Mouse (Mus musculus): Measurements from ENCODE around the gene N6amt1. TPM values are rescaled to one million over a fixed set of nuclear protein-coding genes. Genes with fewer than 3 reads are reported as not detected.

Gene N6amt1
- 19.3 and 19.8 TPM in 2 replicates for polyA plus RNA-seq (2016; fragmentation: Nextera tagmentation; extraction: Ambion mirVana)

DNA sequence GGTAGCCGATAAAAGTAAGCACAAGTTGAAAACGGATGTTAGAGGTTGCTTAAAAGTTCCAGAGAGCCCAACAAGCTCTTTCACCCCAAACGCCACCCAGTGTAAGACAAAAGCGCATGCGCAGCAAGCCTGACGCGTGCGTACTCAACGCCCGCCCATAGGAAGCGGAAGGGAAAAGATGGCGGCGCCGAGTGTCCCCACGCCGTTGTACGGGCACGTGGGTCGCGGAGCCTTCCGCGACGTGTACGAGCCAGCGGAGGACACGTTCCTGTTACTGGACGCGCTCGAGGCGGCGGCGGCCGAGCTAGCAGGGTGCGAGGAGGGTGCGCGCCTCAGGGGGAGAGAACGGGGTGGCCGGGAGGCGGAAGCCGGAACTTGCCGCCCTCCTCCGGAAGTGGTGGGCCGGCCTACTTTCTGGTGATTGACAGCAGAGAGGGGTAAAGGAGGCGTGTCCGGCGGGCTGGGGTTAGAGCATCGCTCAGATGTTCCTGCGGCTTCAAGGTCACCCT, at the start of gene N6amt1:
TSS of gene N6amt1 (plus strand) at position 111 of the 509 bp plus-strand sequence.
- H3K4me2 ChIP-seq (replicated peaks) = peak within 1 kb of the TSS; percentile 55
- peak within 1 kb of the TSS; percentile 58 for H3K4me3 ChIP-seq
- ATAC-seq (ENCODE audit: low FRiP score, low read depth) = peak; percentile 99
- peaks cover 21% of the 10 kb centered on the region for H3K36me3 ChIP-seq
- H3K27ac ChIP-seq (replicated peaks) = peak within 1 kb of the TSS; percentile 83
- H3K9ac ChIP-seq (replicated peaks) = peak within 1 kb of the TSS; percentile 58; the same call in 1 of the 2 replicates
- H3K27me3 ChIP-seq = peaks cover 5% of the 10 kb centered on the region; the same call in 1 of the 2 replicates
- WGBS = under 1% methylated on average over 47 of the region's 48 CpGs
- H3K9me3 ChIP-seq = no peaks in the 10 kb centered on the region
- 0 out of 2 replicates have a peak, but pooled peaks cover 2% of the 10 kb centered on the region for H3K4me1 ChIP-seq

DNA sequence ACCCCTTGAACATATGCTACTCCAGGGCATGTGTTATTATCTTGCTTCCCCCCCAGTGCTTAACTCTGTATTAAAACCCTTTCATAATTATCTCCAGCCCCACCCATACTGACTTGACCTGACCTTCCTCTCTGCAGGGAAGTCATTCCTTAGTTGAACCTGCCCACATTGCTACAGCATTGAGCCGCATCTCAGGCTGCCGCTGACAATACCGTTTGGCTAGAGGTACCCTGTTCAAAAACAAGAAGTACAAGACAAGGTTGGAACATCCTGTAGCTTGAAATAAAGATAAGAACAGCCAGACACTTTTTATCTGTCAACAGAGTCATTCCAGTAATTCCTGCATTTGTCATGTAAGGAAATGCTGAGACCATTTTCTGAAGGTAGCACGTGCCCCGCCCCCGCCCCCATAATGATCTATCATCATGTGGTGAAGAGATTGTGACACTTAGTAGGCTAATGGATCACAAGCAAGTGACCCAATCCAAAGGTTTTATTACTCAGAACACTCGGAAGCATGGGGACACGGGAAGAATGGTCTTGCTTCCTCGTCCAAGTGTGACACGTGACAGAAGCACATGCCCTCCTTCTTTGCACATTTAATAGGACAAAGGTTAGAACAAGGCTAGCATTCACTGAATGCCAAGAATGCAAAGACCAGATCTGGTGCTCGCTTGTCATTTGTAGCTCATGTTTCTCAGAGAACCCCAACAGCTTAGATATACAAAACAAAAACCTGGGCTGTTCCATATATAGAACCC, 48.6 kb upstream of the N6amt1 start:
- ATAC-seq (ENCODE audit: low FRiP score, low read depth) = no peak
- Histone ChIP-seq H3K27me3 (no peaks in the 10 kb centered on the region), H3K36me3 (no peaks in the 10 kb centered on the region), H3K9ac (replicated peaks) (no peak overlapping the region), H3K9me3 (no peaks in the 10 kb centered on the region), H3K4me3 (no peak overlapping the region), H3K4me1 (no peaks in the 10 kb centered on the region), H3K4me2 (replicated peaks) (no peak overlapping the region), H3K27ac (replicated peaks) (no peak overlapping the region)
- 86% methylated on average over 11 of the region's 11 CpGs for WGBS

DNA sequence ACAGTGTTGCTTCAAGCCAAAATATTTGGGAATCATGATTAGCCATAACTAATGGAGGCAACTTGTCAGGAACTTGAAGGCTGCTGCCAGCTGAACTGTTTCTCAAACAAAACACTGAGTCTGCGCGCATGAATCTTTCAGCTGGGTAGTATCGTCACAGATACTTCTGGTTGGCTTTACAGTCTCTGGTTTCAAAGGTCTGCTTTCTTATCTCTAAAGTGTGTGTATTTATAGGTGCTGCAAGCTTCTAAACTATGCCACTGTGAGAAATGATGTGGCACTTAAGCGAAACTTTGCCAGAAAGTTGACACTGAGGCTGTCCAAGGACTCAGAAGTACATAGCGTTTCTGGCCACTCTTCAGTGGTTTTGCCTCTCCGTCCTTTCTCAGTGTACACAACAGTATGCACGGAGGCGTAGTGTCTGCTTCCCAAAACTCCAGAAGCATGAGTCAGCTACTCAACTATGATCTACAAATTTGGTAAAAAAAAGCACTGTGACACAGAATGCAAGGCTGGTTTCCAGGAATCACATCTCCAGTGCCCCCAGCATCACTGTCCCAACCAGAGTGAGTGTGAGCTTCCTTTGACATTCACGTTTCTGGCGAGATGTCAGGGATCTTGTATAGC, 46.8 kb upstream of the N6amt1 start:
- Histone ChIP-seq H3K9me3 (no peaks in the 10 kb centered on the region), H3K27me3 (no peaks in the 10 kb centered on the region), H3K36me3 (no peaks in the 10 kb centered on the region), H3K27ac (replicated peaks) (no peak overlapping the region), H3K4me3 (no peak overlapping the region), H3K4me1 (no peaks in the 10 kb centered on the region), H3K4me2 (replicated peaks) (no peak overlapping the region), H3K9ac (replicated peaks) (no peak overlapping the region)
- WGBS = 85% methylated on average over 10 of the region's 10 CpGs
- ATAC-seq (ENCODE audit: low FRiP score, low read depth) = no peak

DNA sequence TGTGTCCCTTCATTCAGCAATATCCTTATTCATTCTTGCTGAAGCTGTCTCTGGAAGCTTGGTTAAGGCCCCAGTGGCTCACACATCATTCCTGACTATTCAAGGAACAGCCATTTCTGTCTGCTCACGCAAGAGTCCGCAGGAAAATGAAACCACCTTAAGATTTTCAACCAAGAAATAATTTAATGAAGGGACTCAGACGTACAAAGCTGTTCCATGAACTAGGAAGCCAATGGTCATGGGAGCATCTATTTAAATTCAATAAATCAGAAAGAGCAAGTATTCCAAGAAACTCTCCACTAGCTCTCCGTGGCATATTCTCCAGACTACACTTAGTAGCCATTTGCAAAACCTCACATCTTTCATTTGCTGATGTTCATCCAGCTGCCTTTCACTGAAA, 43.3 kb upstream of the N6amt1 start:
- no peaks in the 10 kb centered on the region for H3K4me1 ChIP-seq
- no peaks in the 10 kb centered on the region for H3K36me3 ChIP-seq
- 93% methylated on average over 4 of the region's 4 CpGs for WGBS
- H3K27me3 ChIP-seq = no peaks in the 10 kb centered on the region
- H3K9ac ChIP-seq (replicated peaks) = no peak overlapping the region
- H3K9me3 ChIP-seq = no peaks in the 10 kb centered on the region
- no peak for ATAC-seq (ENCODE audit: low FRiP score, low read depth)
- no peak overlapping the region for H3K4me3 ChIP-seq
- no peak overlapping the region for H3K27ac ChIP-seq (replicated peaks)
- no peak overlapping the region for H3K4me2 ChIP-seq (replicated peaks)

DNA sequence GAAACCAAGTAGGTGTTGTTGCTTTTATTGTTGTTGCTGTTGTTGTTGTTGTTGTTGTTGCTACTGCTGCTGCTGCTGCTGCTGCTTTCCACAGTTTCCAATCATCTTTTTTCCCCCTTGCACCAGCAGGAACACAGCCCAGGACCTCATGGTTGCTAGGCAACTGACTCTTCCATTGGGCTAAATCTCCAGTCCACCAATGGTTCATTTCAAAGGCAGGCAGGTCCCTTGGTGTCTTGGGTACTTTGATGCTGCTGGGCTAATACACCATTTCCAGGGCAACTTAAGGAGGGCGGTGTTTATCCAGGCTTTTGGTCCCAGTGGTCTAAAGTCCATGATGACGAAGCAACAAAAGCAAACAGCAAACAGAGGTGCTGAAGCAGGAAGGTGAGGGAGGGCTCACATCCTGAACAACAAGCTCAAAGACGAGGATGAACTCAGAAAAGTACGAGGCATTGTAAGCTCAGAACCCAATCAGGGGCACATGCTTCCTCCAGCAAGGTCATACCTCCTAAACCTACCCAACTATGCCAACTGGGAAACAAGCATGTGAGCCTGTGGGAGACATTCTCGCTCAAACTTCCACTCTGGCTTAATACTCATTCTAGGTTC, 35.7 kb upstream of the N6amt1 start:
- Histone ChIP-seq H3K9ac (replicated peaks) (no peak overlapping the region), H3K36me3 (no peaks in the 10 kb centered on the region), H3K4me3 (no peak overlapping the region), H3K27me3 (0 out of 2 replicates have a peak, but pooled peaks cover 3% of the 10 kb centered on the region), H3K27ac (replicated peaks) (peak overlapping the region; percentile 39; the same call in 1 of the 2 replicates), H3K9me3 (no peaks in the 10 kb centered on the region), H3K4me2 (replicated peaks) (peak overlapping the region; percentile 3; the same call in 1 of the 2 replicates), H3K4me1 (peaks cover 15% of the 10 kb centered on the region)
- 41% methylated on average over 5 of the region's 5 CpGs for WGBS
- ATAC-seq (ENCODE audit: low FRiP score, low read depth) = peak; percentile 81

DNA sequence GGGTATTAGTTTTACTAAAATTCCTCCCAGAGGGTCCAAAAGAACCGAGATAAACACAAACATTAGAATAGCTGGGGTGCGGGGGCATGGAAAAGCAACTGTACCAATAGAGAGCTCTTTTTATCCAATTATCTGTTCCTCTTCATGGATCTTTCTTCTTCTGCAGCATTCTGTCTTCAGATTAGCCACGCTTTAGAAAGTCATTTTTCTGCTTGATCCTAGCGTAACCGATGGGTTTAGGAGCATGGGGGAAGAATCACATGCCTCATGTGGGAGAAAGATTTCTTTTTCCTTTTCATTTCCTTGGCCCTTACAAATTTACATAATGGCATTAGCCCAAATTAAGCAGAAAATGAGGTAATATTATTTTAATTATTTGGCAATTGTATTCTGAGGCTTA, 35.0 kb upstream of the N6amt1 start:
- Histone ChIP-seq H3K27me3 (0 out of 2 replicates have a peak, but pooled peaks cover 3% of the 10 kb centered on the region), H3K36me3 (no peaks in the 10 kb centered on the region), H3K27ac (replicated peaks) (peak overlapping the region; percentile 39; the same call in 1 of the 2 replicates), H3K9me3 (no peaks in the 10 kb centered on the region), H3K4me1 (peaks cover 15% of the 10 kb centered on the region), H3K9ac (replicated peaks) (no peak overlapping the region), H3K4me2 (replicated peaks) (peak overlapping the region; percentile 3; the same call in 1 of the 2 replicates), H3K4me3 (no peak overlapping the region)
- ATAC-seq (ENCODE audit: low FRiP score, low read depth) = peak; percentile 78
- WGBS = 44% methylated on average over 5 of the region's 5 CpGs

DNA sequence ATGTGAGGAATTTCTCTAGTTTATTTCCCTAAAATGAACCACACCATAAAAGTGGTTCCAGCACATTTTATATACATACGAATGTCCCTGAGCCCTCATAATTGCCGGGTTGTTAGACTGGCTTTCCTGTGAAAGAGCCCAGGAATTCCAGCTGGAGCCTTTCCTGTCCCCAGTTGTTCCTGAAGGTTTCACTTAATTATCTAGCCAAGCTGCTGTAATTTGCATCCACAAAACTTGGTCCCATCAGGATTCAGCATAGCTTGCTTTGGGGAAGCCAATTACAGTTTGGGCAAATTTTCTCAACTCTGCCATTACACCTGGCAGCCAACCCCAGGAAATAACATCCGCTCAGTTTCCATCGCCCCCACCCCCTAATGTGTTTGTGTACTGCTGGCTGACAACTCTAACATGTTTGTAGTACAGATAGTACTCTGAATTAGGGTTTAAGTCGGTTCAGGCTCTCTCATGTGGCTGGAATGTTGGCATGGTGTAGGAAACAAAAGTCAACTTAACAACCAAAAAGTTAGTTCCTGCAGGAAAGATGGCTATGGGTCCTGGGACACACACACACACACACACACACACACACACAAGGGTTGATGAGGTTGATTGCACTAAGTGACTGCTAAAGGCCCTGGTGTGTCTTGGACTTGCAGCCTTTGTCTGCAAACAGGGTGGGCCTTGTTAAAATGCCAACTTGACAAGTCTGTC, 34.3 kb upstream of the N6amt1 start:
- Histone ChIP-seq H3K36me3 (no peaks in the 10 kb centered on the region), H3K27ac (replicated peaks) (no peak overlapping the region), H3K4me3 (no peak overlapping the region), H3K27me3 (0 out of 2 replicates have a peak, but pooled peaks cover 3% of the 10 kb centered on the region), H3K9me3 (no peaks in the 10 kb centered on the region), H3K4me2 (replicated peaks) (no peak overlapping the region), H3K9ac (replicated peaks) (no peak overlapping the region), H3K4me1 (peaks cover 15% of the 10 kb centered on the region)
- 57% methylated on average over 5 of the region's 5 CpGs for WGBS
- no peak; the same call in 1 of the 2 replicates for ATAC-seq (ENCODE audit: low FRiP score, low read depth)

- ATAC-seq (ENCODE audit: low FRiP score, low read depth) = no peak
- H3K36me3 ChIP-seq = no peaks in the 10 kb centered on the region
- H3K4me3 ChIP-seq = no peak overlapping the region
- H3K4me1 ChIP-seq = peaks cover 15% of the 10 kb centered on the region
- no peaks in the 10 kb centered on the region for H3K9me3 ChIP-seq
- H3K27me3 ChIP-seq = 0 out of 2 replicates have a peak, but pooled peaks cover 3% of the 10 kb centered on the region
- 35% methylated on average over 2 of the region's 2 CpGs for WGBS
- no peak overlapping the region for H3K27ac ChIP-seq (replicated peaks)
- H3K9ac ChIP-seq (replicated peaks) = no peak overlapping the region
- no peak overlapping the region for H3K4me2 ChIP-seq (replicated peaks)
Measured at GRCm38 (mm10) chr16:87320252-87320555, 33.8 kb upstream of the N6amt1 start.

- Histone ChIP-seq H3K4me2 (replicated peaks) (no peak overlapping the region), H3K27ac (replicated peaks) (no peak overlapping the region), H3K36me3 (no peaks in the 10 kb centered on the region), H3K4me3 (no peak overlapping the region), H3K9me3 (no peaks in the 10 kb centered on the region), H3K27me3 (0 out of 2 replicates have a peak, but pooled peaks cover 3% of the 10 kb centered on the region), H3K9ac (replicated peaks) (no peak overlapping the region), H3K4me1 (peaks cover 6% of the 10 kb centered on the region)
- ATAC-seq (ENCODE audit: low FRiP score, low read depth) = no peak
- WGBS = 87% methylated on average over 5 of the region's 5 CpGs
Measured at GRCm38 (mm10) chr16:87324571-87324970, 29.4 kb upstream of the N6amt1 start.

DNA sequence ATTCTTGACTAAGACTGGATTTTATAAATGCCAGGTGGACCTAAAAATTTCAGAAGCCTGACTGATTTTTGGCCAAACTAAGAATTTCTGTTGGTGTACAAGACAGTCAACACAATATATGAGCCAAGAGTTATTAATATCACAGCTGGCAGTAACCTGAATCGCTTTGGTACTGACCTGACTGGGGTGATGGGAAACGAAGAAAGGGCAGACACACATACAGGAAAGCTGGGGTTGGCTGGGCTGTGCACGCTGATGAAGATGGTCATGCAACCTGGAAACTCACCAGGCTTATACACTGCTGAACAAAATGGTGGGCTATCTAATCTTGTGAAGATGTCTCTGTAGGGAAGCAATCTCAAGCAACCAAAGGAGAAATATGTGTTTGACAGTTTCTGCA, 24.0 kb upstream of the N6amt1 start:
- 88% methylated on average over 3 of the region's 3 CpGs for WGBS
- H3K27ac ChIP-seq (replicated peaks) = no peak overlapping the region
- ATAC-seq (ENCODE audit: low FRiP score, low read depth) = no peak
- H3K36me3 ChIP-seq = no peaks in the 10 kb centered on the region
- H3K4me1 ChIP-seq = no peaks in the 10 kb centered on the region
- H3K9me3 ChIP-seq = no peaks in the 10 kb centered on the region
- H3K9ac ChIP-seq (replicated peaks) = no peak overlapping the region
- no peaks in the 10 kb centered on the region for H3K27me3 ChIP-seq
- H3K4me3 ChIP-seq = no peak overlapping the region
- H3K4me2 ChIP-seq (replicated peaks) = no peak overlapping the region

- Histone ChIP-seq H3K9ac (replicated peaks) (no peak overlapping the region), H3K27me3 (no peaks in the 10 kb centered on the region), H3K27ac (replicated peaks) (no peak overlapping the region), H3K4me2 (replicated peaks) (no peak overlapping the region), H3K4me3 (no peak overlapping the region), H3K36me3 (no peaks in the 10 kb centered on the region), H3K9me3 (no peaks in the 10 kb centered on the region), H3K4me1 (no peaks in the 10 kb centered on the region)
- no peak for ATAC-seq (ENCODE audit: low FRiP score, low read depth)
- WGBS = 91% methylated on average over 3 of the region's 3 CpGs
Measured at GRCm38 (mm10) chr16:87334756-87335155, 19.2 kb upstream of the N6amt1 start.
